Mouse (Mus musculus): ENCODE data around the gene Rbms3. TPM values are rescaled to one million over a fixed set of nuclear protein-coding genes. Genes with fewer than 3 reads are reported as not detected.

Gene Rbms3
- polyA plus RNA-seq, 1 experiment from 2014 or later: 23.5 TPM

- Histone ChIP-seq H3K4me3 (ENCODE audit: low read depth, low read length) (no peak overlapping the region), H3K9ac (ENCODE audit: low read depth, low read length) (no peak overlapping the region), H3K27me3 (replicated peaks; ENCODE audit: control insufficient read depth, insufficient read depth, low read length) (no peaks in the 10 kb centered on the region), H3K27ac (ENCODE audit: low read depth, low read length) (no peak overlapping the region), H3K9me3 (ENCODE audit: control insufficient read depth, low read length) (no peaks in the 10 kb centered on the region), H3K36me3 (ENCODE audit: control insufficient read depth, insufficient read depth, low read length) (no peaks in the 10 kb centered on the region), H3K4me2 (no peak overlapping the region), H3K4me1 (replicated peaks; ENCODE audit: control insufficient read depth, insufficient read depth, low read length) (no peaks in the 10 kb centered on the region; the same call in 1 of the 2 replicates)
- DNase-seq (ENCODE audit: low spot score) (no peak), ATAC-seq (replicated peaks; ENCODE audit: low FRiP score) (no peak)
- 81% methylated on average over 10 of the region's 10 CpGs for WGBS
Measured at GRCm38 (mm10) chr9:117117181-117117729, 512.5 kb downstream of the Rbms3 start.

- Histone ChIP-seq H3K4me1 (replicated peaks; ENCODE audit: control insufficient read depth, insufficient read depth, low read length) (no peaks in the 10 kb centered on the region), H3K9ac (ENCODE audit: low read depth, low read length) (no peak overlapping the region), H3K36me3 (ENCODE audit: control insufficient read depth, insufficient read depth, low read length) (no peaks in the 10 kb centered on the region), H3K4me2 (no peak overlapping the region), H3K27me3 (replicated peaks; ENCODE audit: control insufficient read depth, insufficient read depth, low read length) (no peaks in the 10 kb centered on the region), H3K27ac (ENCODE audit: low read depth, low read length) (no peak overlapping the region), H3K9me3 (ENCODE audit: control insufficient read depth, low read length) (no peaks in the 10 kb centered on the region), H3K4me3 (ENCODE audit: low read depth, low read length) (no peak overlapping the region)
- no peak for ATAC-seq (replicated peaks; ENCODE audit: low FRiP score)
- 74% methylated on average over 2 of the region's 2 CpGs for WGBS
- no peak for DNase-seq (ENCODE audit: low spot score)
Measured at GRCm38 (mm10) chr9:117115609-117116008, 514.1 kb downstream of the Rbms3 start.

GRCm38 (mm10) chr9:117113592-117113991 lies 516.1 kb downstream of the Rbms3 start:
- Histone ChIP-seq H3K27me3 (replicated peaks; ENCODE audit: control insufficient read depth, insufficient read depth, low read length) (no peaks in the 10 kb centered on the region), H3K4me1 (replicated peaks; ENCODE audit: control insufficient read depth, insufficient read depth, low read length) (no peaks in the 10 kb centered on the region), H3K27ac (ENCODE audit: low read depth, low read length) (no peak overlapping the region), H3K4me3 (ENCODE audit: low read depth, low read length) (no peak overlapping the region), H3K9me3 (ENCODE audit: control insufficient read depth, low read length) (no peaks in the 10 kb centered on the region), H3K36me3 (ENCODE audit: control insufficient read depth, insufficient read depth, low read length) (no peaks in the 10 kb centered on the region), H3K9ac (ENCODE audit: low read depth, low read length) (no peak overlapping the region), H3K4me2 (no peak overlapping the region)
- no peak for ATAC-seq (replicated peaks; ENCODE audit: low FRiP score)
- DNase-seq (ENCODE audit: low spot score): no peak
- WGBS: 56% methylated on average over 2 of the region's 2 CpGs

DNA sequence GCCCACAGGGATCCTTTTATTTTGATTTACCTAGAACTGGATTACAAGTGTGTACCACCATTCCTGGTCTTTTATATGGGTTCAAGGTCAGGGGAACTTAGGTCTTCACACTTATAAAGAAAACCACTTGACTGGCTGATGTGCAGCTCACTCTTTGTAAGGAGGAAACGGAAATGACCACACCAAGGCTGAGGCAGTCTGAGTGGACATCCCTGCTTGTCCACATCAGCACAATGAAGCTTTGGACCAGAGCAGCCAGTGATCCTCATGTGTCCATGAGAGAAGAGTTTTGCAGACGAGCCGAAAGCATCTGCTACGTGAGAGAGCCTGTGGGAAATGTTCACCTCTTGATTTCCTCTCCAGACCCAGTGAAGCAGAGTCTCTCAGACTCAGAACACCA lies 521.8 kb downstream of the Rbms3 start:
- 76% methylated on average over 4 of the region's 4 CpGs for WGBS
- no peaks in the 10 kb centered on the region for H3K4me1 ChIP-seq (replicated peaks; ENCODE audit: control insufficient read depth, insufficient read depth, low read length)
- no peaks in the 10 kb centered on the region for H3K9me3 ChIP-seq (ENCODE audit: control insufficient read depth, low read length)
- no peak overlapping the region for H3K4me2 ChIP-seq
- peak; percentile 3 for DNase-seq (ENCODE audit: low spot score)
- no peak overlapping the region for H3K4me3 ChIP-seq (ENCODE audit: low read depth, low read length)
- H3K27ac ChIP-seq (ENCODE audit: low read depth, low read length): no peak overlapping the region
- ATAC-seq (replicated peaks; ENCODE audit: low FRiP score): no peak
- H3K36me3 ChIP-seq (ENCODE audit: control insufficient read depth, insufficient read depth, low read length): no peaks in the 10 kb centered on the region
- no peak overlapping the region for H3K9ac ChIP-seq (ENCODE audit: low read depth, low read length)
- H3K27me3 ChIP-seq (replicated peaks; ENCODE audit: control insufficient read depth, insufficient read depth, low read length): no peaks in the 10 kb centered on the region

- ATAC-seq (replicated peaks; ENCODE audit: low FRiP score) (no peak), DNase-seq (ENCODE audit: low spot score) (peak; percentile 25)
- Histone ChIP-seq H3K4me3 (ENCODE audit: low read depth, low read length) (no peak overlapping the region), H3K9me3 (ENCODE audit: control insufficient read depth, low read length) (no peaks in the 10 kb centered on the region), H3K27ac (ENCODE audit: low read depth, low read length) (no peak overlapping the region), H3K27me3 (replicated peaks; ENCODE audit: control insufficient read depth, insufficient read depth, low read length) (no peaks in the 10 kb centered on the region), H3K36me3 (ENCODE audit: control insufficient read depth, insufficient read depth, low read length) (no peaks in the 10 kb centered on the region), H3K9ac (ENCODE audit: low read depth, low read length) (no peak overlapping the region), H3K4me2 (no peak overlapping the region), H3K4me1 (replicated peaks; ENCODE audit: control insufficient read depth, insufficient read depth, low read length) (no peaks in the 10 kb centered on the region)
- 65% methylated on average over 19 of the region's 19 CpGs for WGBS
Measured at GRCm38 (mm10) chr9:117102198-117102930, 527.3 kb downstream of the Rbms3 start.

GRCm38 (mm10) chr9:117100181-117100580 lies 529.5 kb downstream of the Rbms3 start:
- WGBS: 80% methylated on average over 5 of the region's 5 CpGs
- H3K4me1 ChIP-seq (replicated peaks; ENCODE audit: control insufficient read depth, insufficient read depth, low read length): no peaks in the 10 kb centered on the region

DNA sequence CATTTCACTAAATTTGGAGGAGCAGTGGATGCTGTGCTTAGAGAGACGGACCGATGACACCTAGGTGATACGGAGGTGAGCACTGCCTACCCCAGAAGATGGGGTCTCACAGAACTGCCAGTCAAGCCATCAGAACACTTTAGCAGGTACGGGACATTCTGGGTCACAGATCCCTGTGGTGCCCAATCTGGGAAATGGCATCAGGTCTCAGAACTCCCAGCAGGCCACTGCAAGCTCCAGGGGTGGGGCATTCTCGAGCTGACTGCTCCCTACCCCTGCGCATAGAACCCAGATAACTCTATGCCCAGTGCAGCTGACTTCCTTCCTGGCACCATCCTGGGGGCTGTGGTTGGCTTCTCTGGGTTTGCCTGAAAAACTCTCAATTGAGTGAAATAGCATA lies 536.2 kb downstream of the Rbms3 start:
- Histone ChIP-seq H3K4me3 (ENCODE audit: low read depth, low read length) (no peak overlapping the region), H3K36me3 (ENCODE audit: control insufficient read depth, insufficient read depth, low read length) (no peaks in the 10 kb centered on the region; the same call in 1 of the 2 replicates), H3K27ac (ENCODE audit: low read depth, low read length) (no peak overlapping the region), H3K9ac (ENCODE audit: low read depth, low read length) (no peak overlapping the region), H3K9me3 (ENCODE audit: control insufficient read depth, low read length) (no peaks in the 10 kb centered on the region), H3K4me1 (replicated peaks; ENCODE audit: control insufficient read depth, insufficient read depth, low read length) (no peaks in the 10 kb centered on the region), H3K4me2 (no peak overlapping the region), H3K27me3 (replicated peaks; ENCODE audit: control insufficient read depth, insufficient read depth, low read length) (no peaks in the 10 kb centered on the region)
- ATAC-seq (replicated peaks; ENCODE audit: low FRiP score) (no peak), DNase-seq (ENCODE audit: low spot score) (no peak)
- 81% methylated on average over 6 of the region's 6 CpGs for WGBS

More at GRCm38 (mm10) chr9:117100181-117100580, 529.5 kb downstream of the Rbms3 start:
- Histone ChIP-seq H3K9me3 (ENCODE audit: control insufficient read depth, low read length) (no peaks in the 10 kb centered on the region), H3K4me3 (ENCODE audit: low read depth, low read length) (no peak overlapping the region), H3K9ac (ENCODE audit: low read depth, low read length) (no peak overlapping the region), H3K27me3 (replicated peaks; ENCODE audit: control insufficient read depth, insufficient read depth, low read length) (no peaks in the 10 kb centered on the region), H3K36me3 (ENCODE audit: control insufficient read depth, insufficient read depth, low read length) (no peaks in the 10 kb centered on the region), H3K4me2 (no peak overlapping the region), H3K27ac (ENCODE audit: low read depth, low read length) (no peak overlapping the region)
- ATAC-seq (replicated peaks; ENCODE audit: low FRiP score) (no peak), DNase-seq (ENCODE audit: low spot score) (peak; percentile 17)

GRCm38 (mm10) chr9:117092177-117092555 lies 537.5 kb downstream of the Rbms3 start:
- H3K9ac ChIP-seq (ENCODE audit: low read depth, low read length): no peak overlapping the region
- H3K36me3 ChIP-seq (ENCODE audit: control insufficient read depth, insufficient read depth, low read length): no peaks in the 10 kb centered on the region; the same call in 1 of the 2 replicates
- H3K4me2 ChIP-seq: no peak overlapping the region
- no peak for ATAC-seq (replicated peaks; ENCODE audit: low FRiP score)
- no peaks in the 10 kb centered on the region for H3K9me3 ChIP-seq (ENCODE audit: control insufficient read depth, low read length)
- DNase-seq (ENCODE audit: low spot score): no peak
- H3K4me1 ChIP-seq (replicated peaks; ENCODE audit: control insufficient read depth, insufficient read depth, low read length): no peaks in the 10 kb centered on the region
- WGBS: 86% methylated on average over 8 of the region's 8 CpGs
- no peaks in the 10 kb centered on the region for H3K27me3 ChIP-seq (replicated peaks; ENCODE audit: control insufficient read depth, insufficient read depth, low read length)
- no peak overlapping the region for H3K27ac ChIP-seq (ENCODE audit: low read depth, low read length)
- no peak overlapping the region for H3K4me3 ChIP-seq (ENCODE audit: low read depth, low read length)
